Mouse (Mus musculus): ENCODE results near the gene Olfr1202. TPM values are rescaled to one million over a fixed set of nuclear protein-coding genes. Genes with fewer than 3 reads are reported as not detected.

Olfr1202 gene
- not detected in 2 replicates for polyA plus RNA-seq (2015; fragmentation: Nextera tagmentation; extraction: Ambion mirVana)

DNA sequence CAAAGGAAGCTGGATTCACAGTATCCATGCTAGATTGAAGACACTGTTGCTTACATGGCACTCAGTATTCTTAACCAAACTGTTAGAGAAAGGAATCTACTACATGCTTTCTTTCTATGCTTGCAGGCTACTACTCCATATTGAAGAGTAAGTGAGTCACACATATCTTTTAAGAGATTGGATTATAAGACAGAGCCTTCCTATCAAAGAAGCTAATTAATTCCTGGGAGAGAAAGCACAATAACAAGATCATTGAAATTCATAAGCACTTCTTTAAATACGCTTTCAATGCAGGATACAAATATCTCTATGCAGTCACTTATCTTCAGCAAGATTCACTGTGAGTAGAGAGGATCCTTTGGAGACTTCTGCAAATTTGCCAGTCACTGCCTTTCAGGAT, at the start of gene Olfr1202:
Gene Olfr1202, plus strand, starts transcription at position 301 of the 400 bp plus-strand sequence.

DNA sequence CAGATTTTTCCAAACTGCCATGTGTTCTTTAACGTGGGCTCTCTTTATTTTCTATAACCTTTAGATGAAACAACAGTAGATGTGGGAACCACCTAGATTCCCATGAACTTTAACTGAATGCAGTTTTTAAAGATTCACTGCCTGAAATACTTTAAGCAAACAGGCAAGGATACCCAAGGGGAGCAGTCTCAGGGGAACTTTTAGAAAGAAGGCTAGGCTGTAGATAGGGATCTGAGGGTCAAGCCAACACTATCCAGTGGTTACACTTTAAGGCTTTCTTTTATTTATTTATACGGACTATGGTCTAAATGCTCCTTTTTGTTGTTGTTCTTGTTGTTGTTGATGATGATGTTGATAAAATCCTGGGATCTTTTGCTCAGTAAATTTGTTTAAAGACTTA, 43.9 kb upstream of the Olfr1202 start, which contains the start of gene Olfr1200:
Gene Olfr1200, minus strand, starts transcription at position 101 of the 400 bp plus-strand sequence.

DNA sequence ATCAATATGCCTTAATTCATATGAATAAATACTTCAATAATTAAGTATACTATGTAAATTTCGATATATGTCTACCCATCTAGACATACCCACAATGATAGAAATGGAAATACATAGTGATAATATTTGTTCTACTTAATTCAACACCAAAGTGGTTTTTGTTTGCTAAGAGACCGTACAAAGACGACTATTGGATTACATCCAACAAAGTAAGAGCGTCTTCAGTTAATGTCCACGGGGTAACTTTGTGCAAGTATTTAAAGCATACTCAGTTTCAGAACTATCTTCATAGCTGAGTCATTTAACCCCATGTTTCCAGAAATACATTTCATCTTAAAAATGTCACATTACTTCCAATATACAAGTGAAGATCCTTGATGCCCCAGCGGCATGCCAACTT, 21.6 kb upstream of the Olfr1202 start, which contains the start of gene Olfr1201:
Gene Olfr1201, plus strand, starts transcription at position 301 of the 400 bp plus-strand sequence.

DNA sequence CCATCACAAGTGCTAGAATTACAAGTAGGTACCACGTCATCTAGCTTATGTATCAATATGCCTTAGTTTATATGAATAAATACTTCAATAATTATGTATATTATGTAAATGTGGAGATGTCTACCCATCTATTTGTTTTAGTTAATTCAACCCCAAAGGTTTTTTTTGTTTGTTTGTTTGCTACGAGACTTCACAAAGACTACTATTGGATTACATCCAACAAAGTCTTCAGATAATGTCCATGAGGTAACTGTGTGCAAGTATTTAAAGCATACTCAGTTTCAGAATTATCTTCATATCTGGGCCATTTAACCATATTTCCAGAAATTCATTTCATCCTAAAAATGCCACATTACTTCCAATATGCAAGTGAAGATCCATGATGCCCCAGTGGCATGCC, 15.1 kb downstream of the Olfr1202 start, which contains the start of gene Olfr1205:
Gene Olfr1205, plus strand, starts transcription at position 301 of the 400 bp plus-strand sequence.

DNA sequence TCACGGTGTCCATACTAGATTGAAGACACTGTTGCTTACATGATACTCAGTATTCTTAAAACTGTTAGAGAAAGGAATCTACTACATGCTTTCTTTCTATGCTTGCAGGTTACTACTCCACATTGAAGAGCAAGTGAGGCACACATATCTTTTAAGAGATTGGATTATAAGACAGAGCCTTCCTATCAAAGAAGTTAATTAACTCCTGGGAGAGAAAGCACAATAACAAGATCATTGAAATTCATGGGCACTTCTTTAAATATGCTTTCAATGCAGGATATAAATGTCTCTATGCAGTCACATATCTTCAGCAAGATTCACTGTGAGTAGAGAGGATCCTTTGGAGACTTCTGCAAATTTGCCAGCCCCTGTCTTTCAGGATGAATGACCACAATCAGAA, 34.7 kb downstream of the Olfr1202 start, which contains the start of gene Olfr1204:
Gene Olfr1204, plus strand, starts transcription at position 301 of the 400 bp plus-strand sequence.

DNA sequence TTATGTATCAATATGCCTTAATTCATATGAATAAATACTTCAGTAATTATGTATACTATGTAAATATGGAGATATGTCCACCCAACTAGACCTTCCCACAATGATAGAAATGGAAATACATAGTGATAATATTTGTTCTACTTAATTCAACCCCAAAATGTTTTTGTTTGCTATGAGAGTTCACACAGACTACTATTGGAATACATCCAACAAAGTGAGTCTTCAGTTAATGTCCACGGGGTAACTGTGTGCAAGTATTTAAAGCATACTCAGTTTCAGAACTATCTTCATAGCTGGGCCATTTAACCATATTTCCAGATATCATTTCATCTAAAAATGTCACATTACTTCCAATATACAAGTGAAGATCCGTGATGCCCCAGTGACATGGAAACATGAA, 48.6 kb downstream of the Olfr1202 start, which contains the start of gene Olfr1206:
Gene Olfr1206, plus strand, starts transcription at position 301 of the 400 bp plus-strand sequence.

Other genes starting within 250 kb of the Olfr1202 start
- gene Olfr1189, start 228.0 kb upstream of the Olfr1202 start, polyA plus RNA-seq (2015; fragmentation: Nextera tagmentation; extraction: Ambion mirVana) = not detected in 2 replicates
- gene Olfr1191-ps1, start 174.0 kb upstream of the Olfr1202 start, polyA plus RNA-seq (2015; fragmentation: Nextera tagmentation; extraction: Ambion mirVana) = not detected in 2 replicates
- not detected in 2 replicates for gene Olfr1192-ps1, start 166.0 kb upstream of the Olfr1202 start, polyA plus RNA-seq (2015; fragmentation: Nextera tagmentation; extraction: Ambion mirVana)
- gene Olfr1193, start 138.9 kb upstream of the Olfr1202 start, polyA plus RNA-seq (2015; fragmentation: Nextera tagmentation; extraction: Ambion mirVana) = not detected in 2 replicates
- not detected in 2 replicates for gene Olfr1195, start 125.3 kb upstream of the Olfr1202 start, polyA plus RNA-seq (2015; fragmentation: Nextera tagmentation; extraction: Ambion mirVana)
- gene Olfr1196, start 109.9 kb upstream of the Olfr1202 start, polyA plus RNA-seq (2015; fragmentation: Nextera tagmentation; extraction: Ambion mirVana) = not detected in 2 replicates
- not detected in 2 replicates for gene Olfr1197, start 82.1 kb upstream of the Olfr1202 start, polyA plus RNA-seq (2015; fragmentation: Nextera tagmentation; extraction: Ambion mirVana)
- not detected in 2 replicates for gene Olfr1198, start 63.1 kb upstream of the Olfr1202 start, polyA plus RNA-seq (2015; fragmentation: Nextera tagmentation; extraction: Ambion mirVana)
- gene Olfr1199, start 54.0 kb upstream of the Olfr1202 start, polyA plus RNA-seq (2015; fragmentation: Nextera tagmentation; extraction: Ambion mirVana) = not detected in 2 replicates
- not detected in 2 replicates for gene Olfr1200, start 44.0 kb upstream of the Olfr1202 start, polyA plus RNA-seq (2015; fragmentation: Nextera tagmentation; extraction: Ambion mirVana)
- not detected in 2 replicates for gene Olfr1201, start 21.5 kb upstream of the Olfr1202 start, polyA plus RNA-seq (2015; fragmentation: Nextera tagmentation; extraction: Ambion mirVana)
- not detected in 2 replicates for gene Olfr1205, start 15.2 kb downstream of the Olfr1202 start, polyA plus RNA-seq (2015; fragmentation: Nextera tagmentation; extraction: Ambion mirVana)
- gene Olfr1204, start 34.8 kb downstream of the Olfr1202 start, polyA plus RNA-seq (2015; fragmentation: Nextera tagmentation; extraction: Ambion mirVana) = not detected in 2 replicates
- not detected in 2 replicates for gene Olfr1206, start 48.7 kb downstream of the Olfr1202 start, polyA plus RNA-seq (2015; fragmentation: Nextera tagmentation; extraction: Ambion mirVana)
- not detected in 2 replicates for gene Olfr1208, start 87.8 kb downstream of the Olfr1202 start, polyA plus RNA-seq (2015; fragmentation: Nextera tagmentation; extraction: Ambion mirVana)
- gene Olfr1209, start 100.7 kb downstream of the Olfr1202 start, polyA plus RNA-seq (2015; fragmentation: Nextera tagmentation; extraction: Ambion mirVana) = not detected in 2 replicates
- gene Olfr1211, start 123.6 kb downstream of the Olfr1202 start, polyA plus RNA-seq (2015; fragmentation: Nextera tagmentation; extraction: Ambion mirVana) = not detected in 2 replicates
- gene Olfr1212, start 139.5 kb downstream of the Olfr1202 start, polyA plus RNA-seq (2015; fragmentation: Nextera tagmentation; extraction: Ambion mirVana) = not detected in 2 replicates
- not detected in 2 replicates for gene Gm13762, start 165.8 kb downstream of the Olfr1202 start, polyA plus RNA-seq (2015; fragmentation: Nextera tagmentation; extraction: Ambion mirVana)
- gene Olfr1214, start 178.2 kb downstream of the Olfr1202 start, polyA plus RNA-seq (2015; fragmentation: Nextera tagmentation; extraction: Ambion mirVana) = not detected in 2 replicates
- gene Olfr1215, start 192.5 kb downstream of the Olfr1202 start, polyA plus RNA-seq (2015; fragmentation: Nextera tagmentation; extraction: Ambion mirVana) = not detected in 2 replicates
- not detected in 2 replicates for gene Olfr1216, start 203.8 kb downstream of the Olfr1202 start, polyA plus RNA-seq (2015; fragmentation: Nextera tagmentation; extraction: Ambion mirVana)
- gene Olfr1217, start 217.6 kb downstream of the Olfr1202 start, polyA plus RNA-seq (2015; fragmentation: Nextera tagmentation; extraction: Ambion mirVana) = not detected in 2 replicates
- gene Olfr1218, start 246.7 kb downstream of the Olfr1202 start, polyA plus RNA-seq (2015; fragmentation: Nextera tagmentation; extraction: Ambion mirVana) = not detected in 2 replicates

Data from skeletal muscle tissue, postnatal 0 days (tissue).